Mouse (Mus musculus): Measurements from ENCODE around the gene Plekha3. TPM values are rescaled to one million over a fixed set of nuclear protein-coding genes. Genes with fewer than 3 reads are reported as not detected.
A peak's percentile ranks its signal among the peaks of the same experiment; 100 is the strongest.

Gene Plekha3
- total and polyA plus RNA-seq, 3 experiments: 12.1 to 38.6 (median 30.0) TPM

DNA sequence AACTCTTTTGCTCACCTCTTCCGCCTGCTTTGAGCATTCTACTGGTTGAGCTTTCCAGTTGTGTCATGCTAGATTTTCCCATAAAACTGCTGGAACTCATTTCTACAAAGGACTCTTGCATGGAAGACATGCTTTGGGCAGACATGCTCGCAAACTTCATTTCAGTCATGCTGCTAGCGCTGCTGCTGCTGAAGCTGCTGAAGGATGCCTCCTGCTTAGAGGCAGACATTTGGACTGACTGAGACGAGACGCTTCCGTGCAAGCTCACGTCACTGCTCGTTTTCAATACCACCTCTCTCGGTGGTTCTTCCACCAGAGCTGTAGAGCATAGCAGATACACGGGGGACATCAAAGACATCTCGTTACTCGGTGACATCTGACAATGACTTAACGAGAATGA is 30.6 kb downstream of the Plekha3 start:
- Histone ChIP-seq H3K27ac (ENCODE audit: insufficient read depth, low read depth) (no peak overlapping the region), H3K4me2 (ENCODE audit: insufficient read depth, low read depth, poor library complexity, severe bottlenecking) (no peak overlapping the region), H3K79me2 (replicated peaks; ENCODE audit: control insufficient read depth, extremely low read depth, insufficient read depth, poor library complexity, severe bottlenecking) (no peaks in the 10 kb centered on the region), H3K9me3 (replicated peaks; ENCODE audit: low read length) (peaks cover 19% of the 10 kb centered on the region), H3K36me3 (replicated peaks in 1 of 2; ENCODE audit: control insufficient read depth in 1 of 2, insufficient read depth in 1 of 2, low read length in 1 of 2) (peaks cover 35 to 75% of the 10 kb centered on the region in 2 experiments), H3K4me1 (ENCODE audit: control insufficient read depth in 1 of 2, insufficient read depth in 2 of 2) (peaks cover 0 to 13% of the 10 kb centered on the region in 2 experiments; a peak in 2 of 4 replicates), H3K4me3 (replicated peaks in 1 of 3; ENCODE audit: low read depth in 2 of 3, low read length in 2 of 3, poor library complexity in 1 of 3) (no peak overlapping the region), H3K9ac (ENCODE audit: insufficient read depth, low read depth) (no peak overlapping the region), H3K27me3 (replicated peaks) (no peaks in the 10 kb centered on the region)
- in situ Hi-C loops (cut with MboI; ENCODE audit: low pct_ligation_motif_present, low pct_unique_long_range_greater_than_20kb, low sequenced_read_pairs) (no loop called here), dilution Hi-C loops (cut with MboI; ENCODE audit: extremely low pct_ligation_motif_present, extremely low pct_unique_long_range_greater_than_20kb, low sequenced_read_pairs) (no loop called here)
- TF ChIP-seq USF1 (IDR thresholded peaks at IDR 0.05; ENCODE audit: low read depth, low read length): no peak
- no peak for TF ChIP-seq MEF2A (IDR thresholded peaks at IDR 0.05; ENCODE audit: borderline replicate concordance, low read depth, low read length)
- no peak for TF ChIP-seq ELF1 (IDR thresholded peaks at IDR 0.05; ENCODE audit: low read depth, low read length)
- TF ChIP-seq CTCF (conservative IDR thresholded peaks at IDR 0.05 in 1 of 2, IDR thresholded peaks at IDR 0.05 in 1 of 2; ENCODE audit: low read depth in 2 of 2, low read length in 2 of 2): no peak
- TF ChIP-seq POLR2AphosphoS2 (IDR thresholded peaks at IDR 0.05; ENCODE audit: low read depth, low read length): no peak
- TF ChIP-seq SIN3A (IDR thresholded peaks at IDR 0.05; ENCODE audit: low read length): no peak
- TF ChIP-seq JUN (IDR thresholded peaks at IDR 0.05; ENCODE audit: insufficient read depth, low read depth, low read length): no peak
- DNase-seq (ENCODE audit: extremely low read depth): no peak

DNA sequence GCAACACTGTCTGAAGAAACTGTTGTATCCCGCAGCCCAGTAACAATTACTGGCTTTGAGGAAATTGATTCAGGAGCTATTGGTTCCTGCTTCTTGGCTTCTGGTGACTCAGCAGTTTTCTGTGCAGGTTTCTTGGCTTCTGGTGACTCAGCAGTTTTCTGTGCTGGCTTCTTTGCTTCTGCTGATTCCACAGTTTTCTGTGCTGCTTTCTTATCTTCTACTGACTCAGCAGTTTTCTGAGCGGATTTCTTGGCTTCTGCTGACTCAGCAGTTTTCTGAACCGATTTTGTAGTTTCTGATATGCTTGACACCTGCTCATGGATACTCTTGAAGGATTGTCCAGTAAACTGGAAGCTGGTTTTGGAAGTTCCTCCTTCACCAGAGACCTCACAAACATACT is 33.4 kb downstream of the Plekha3 start:
- H3K79me2 ChIP-seq (replicated peaks; ENCODE audit: control insufficient read depth, extremely low read depth, insufficient read depth, poor library complexity, severe bottlenecking): no peaks in the 10 kb centered on the region
- TF ChIP-seq MAFK (IDR thresholded peaks at IDR 0.05; ENCODE audit: insufficient replicate concordance, low read length) (peak; percentile 99), ZMIZ1 (IDR thresholded peaks at IDR 0.05; ENCODE audit: low read depth, low read length) (no peak)
- peaks cover 37% of the 10 kb centered on the region for H3K9me3 ChIP-seq (replicated peaks; ENCODE audit: low read length)
- in situ Hi-C loops (cut with MboI; ENCODE audit: low pct_ligation_motif_present, low pct_unique_long_range_greater_than_20kb, low sequenced_read_pairs): no loop called here
- dilution Hi-C loops (cut with MboI; ENCODE audit: extremely low pct_ligation_motif_present, extremely low pct_unique_long_range_greater_than_20kb, low sequenced_read_pairs): no loop called here
- no peak overlapping the region for H3K4me3 ChIP-seq (replicated peaks in 1 of 3; ENCODE audit: low read depth in 2 of 3, low read length in 2 of 3, poor library complexity in 1 of 3)
- no peak overlapping the region for H3K27ac ChIP-seq (ENCODE audit: insufficient read depth, low read depth)
- H3K9ac ChIP-seq (ENCODE audit: insufficient read depth, low read depth): no peak overlapping the region
- H3K36me3 ChIP-seq (replicated peaks in 1 of 2; ENCODE audit: control insufficient read depth in 1 of 2, insufficient read depth in 1 of 2, low read length in 1 of 2): peaks cover 62 to 79% of the 10 kb centered on the region in 2 experiments
- DNase-seq (ENCODE audit: extremely low read depth): peak; percentile 17
- peaks cover 0 to 3% of the 10 kb centered on the region in 2 experiments; a peak in 2 of 4 replicates for H3K4me1 ChIP-seq (ENCODE audit: control insufficient read depth in 1 of 2, insufficient read depth in 2 of 2)
- no peaks in the 10 kb centered on the region for H3K27me3 ChIP-seq (replicated peaks)
- no peak overlapping the region for H3K4me2 ChIP-seq (ENCODE audit: insufficient read depth, low read depth, poor library complexity, severe bottlenecking)

DNA sequence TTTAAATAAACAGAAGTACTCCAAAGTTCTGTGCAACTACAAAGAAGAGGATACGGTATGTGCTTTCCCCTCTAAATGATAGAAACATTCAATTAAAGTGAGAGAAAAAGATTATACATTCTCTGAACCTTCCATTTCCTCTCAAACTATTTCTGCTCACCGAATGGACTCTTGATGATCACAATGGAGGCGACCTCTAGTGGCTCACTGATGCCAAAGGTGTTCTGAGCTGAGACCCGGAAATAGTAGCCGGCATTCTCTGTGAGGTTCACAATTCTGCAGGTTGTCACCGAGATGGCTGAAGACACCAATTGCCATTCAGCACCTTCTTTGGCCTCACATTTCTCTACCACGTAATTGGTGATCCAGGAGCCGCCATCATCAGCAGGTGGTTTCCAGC is 39.9 kb downstream of the Plekha3 start:
- dilution Hi-C loops (cut with MboI; ENCODE audit: extremely low pct_ligation_motif_present, extremely low pct_unique_long_range_greater_than_20kb, low sequenced_read_pairs): no loop called here

More for the DNA sequence above, 39.9 kb downstream of the Plekha3 start:
- in situ Hi-C loops (cut with MboI; ENCODE audit: low pct_ligation_motif_present, low pct_unique_long_range_greater_than_20kb, low sequenced_read_pairs): no loop called here
- DNase-seq (ENCODE audit: extremely low read depth): peak; percentile 56
- Histone ChIP-seq H3K9ac (ENCODE audit: insufficient read depth, low read depth) (no peak overlapping the region), H3K27ac (ENCODE audit: insufficient read depth, low read depth) (no peak overlapping the region), H3K27me3 (replicated peaks) (no peaks in the 10 kb centered on the region), H3K79me2 (replicated peaks; ENCODE audit: control insufficient read depth, extremely low read depth, insufficient read depth, poor library complexity, severe bottlenecking) (no peaks in the 10 kb centered on the region), H3K4me2 (ENCODE audit: insufficient read depth, low read depth, poor library complexity, severe bottlenecking) (no peak overlapping the region), H3K4me1 (ENCODE audit: control insufficient read depth in 1 of 2, insufficient read depth in 2 of 2) (no peaks in the 10 kb centered on the region), H3K36me3 (replicated peaks in 1 of 2; ENCODE audit: control insufficient read depth in 1 of 2, insufficient read depth in 1 of 2, low read length in 1 of 2) (peaks cover 86 to 88% of the 10 kb centered on the region in 2 experiments), H3K9me3 (replicated peaks; ENCODE audit: low read length) (peaks cover 25% of the 10 kb centered on the region), H3K4me3 (replicated peaks in 1 of 3; ENCODE audit: low read depth in 2 of 3, low read length in 2 of 3, poor library complexity in 1 of 3) (no peak overlapping the region)
- TF ChIP-seq TBP (conservative IDR thresholded peaks at IDR 0.05; ENCODE audit: low read depth, low read length): no peak
- peak; percentile 6 for TF ChIP-seq RAD21 (IDR thresholded peaks at IDR 0.05; ENCODE audit: low read depth, low read length)
- peak; percentile 34 to 42; a peak in 3 of 4 replicates for TF ChIP-seq CTCF (conservative IDR thresholded peaks at IDR 0.05 in 1 of 2, IDR thresholded peaks at IDR 0.05 in 1 of 2; ENCODE audit: low read depth in 2 of 2, low read length in 2 of 2)
